Mouse (Mus musculus) intestine, embryonic 14.5 days (tissue): ENCODE measurements at regions not wholly inside any gene's neighbourhood (a gene's known extent, or its start where the extent isn't known, plus 50 kb on each side); places are given as distances from the start of the nearest gene placed in this dataset.

Experiments
- ATAC-seq: fragments of 200-750 bp; cut with Nextera tagmentation; replicated peaks from 2 replicates; pipeline ENCODE4 v1.8.0; 2017; ENCODE audit warnings: low read depth, moderate number of reproducible peaks, moderate TSS enrichment, moderate library complexity; ENCODE audit not compliant: low FRiP score, low TSS enrichment
- DNase-seq: peaks from one replicate; pipeline ENCODE4 v3.0.0-alpha.2; 2018; ENCODE audit warnings: low spot score
- H3K27ac ChIP-seq: fragments of 300-500 bp; sonication (generic); 2 replicates; pipeline ENCODE4 v1.5.1; 2014; ENCODE audit warnings: low read depth, mild to moderate bottlenecking, control low read depth
- H3K27me3 ChIP-seq: fragments of 300-500 bp; sonication (generic); replicated peaks from 2 replicates; pipeline ENCODE4 v1.6.1; 2014; ENCODE audit warnings: low read length, control low read depth; ENCODE audit not compliant: control insufficient read depth, insufficient read depth
- H3K36me3 ChIP-seq: fragments of 300-500 bp; sonication (generic); 2 replicates; pipeline ENCODE4 v1.6.1; 2014; ENCODE audit warnings: low read length, control low read depth; ENCODE audit not compliant: control insufficient read depth, insufficient read depth
- H3K4me1 ChIP-seq: fragments of 300-500 bp; sonication (generic); replicated peaks from 2 replicates; pipeline ENCODE4 v1.6.1; 2014; ENCODE audit warnings: low read length, control low read depth, mixed read lengths; ENCODE audit not compliant: control insufficient read depth, insufficient read depth
- H3K4me2 ChIP-seq: fragments of 300-500 bp; sonication (generic); 2 replicates; pipeline ENCODE4 v1.6.1; 2014; ENCODE audit warnings: low read length
- H3K4me3 ChIP-seq: fragments of 300-500 bp; sonication (generic); 2 replicates; pipeline ENCODE4 v1.5.1; 2014; ENCODE audit warnings: low read depth, low read length, control low read depth, mixed read lengths
- H3K9ac ChIP-seq: fragments of 300-500 bp; sonication (generic); 2 replicates; pipeline ENCODE4 v1.6.1; 2014; ENCODE audit warnings: mild to moderate bottlenecking, low read length
- H3K9me3 ChIP-seq: fragments of 300-500 bp; sonication (generic); 2 replicates; pipeline ENCODE4 v1.6.1; 2016; ENCODE audit warnings: low read length, control low read depth; ENCODE audit not compliant: control insufficient read depth
- WGBS: fragments of 180-500 bp; shearing (Covaris S2); extraction: QIAGEN DNeasy Blood & Tissue Kit; methylation state at CpG from one replicate; pipeline ENCODE4 v1.1.7; 2014; 5-methylcytosine and 5-hydroxymethylcytosine counted together

DNA sequence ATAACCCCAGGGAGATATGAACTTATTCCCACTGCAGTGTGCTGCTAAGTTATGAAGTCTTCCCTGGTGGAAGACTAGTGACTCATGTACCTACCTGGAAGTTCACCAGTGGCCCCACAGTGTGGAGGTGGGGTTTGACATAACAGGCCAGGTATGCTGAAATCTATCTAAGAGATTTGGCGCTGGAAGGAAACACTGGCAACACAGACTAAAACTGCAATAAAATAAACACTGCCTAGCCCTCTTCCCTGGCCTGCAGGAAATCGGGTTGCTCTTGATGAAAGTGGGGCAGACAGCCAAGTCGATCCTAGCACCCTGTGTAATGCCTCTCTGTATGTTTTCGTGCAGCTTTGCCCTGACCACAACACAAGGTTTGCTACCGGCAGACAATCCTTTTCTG lies 177.2 kb upstream of the Rgma start:
- Histone ChIP-seq H3K9me3 (0 out of 2 replicates have a peak, but pooled peaks cover 3% of the 10 kb centered on the region), H3K27ac (no peak overlapping the region), H3K27me3 (no peaks in the 10 kb centered on the region), H3K4me3 (no peak overlapping the region), H3K4me2 (no peak overlapping the region), H3K36me3 (no peaks in the 10 kb centered on the region), H3K4me1 (no peaks in the 10 kb centered on the region), H3K9ac (no peak overlapping the region)
- 48% methylated on average over 5 of the region's 5 CpGs for WGBS
- DNase-seq, result no peak
- ATAC-seq, result no peak

DNA sequence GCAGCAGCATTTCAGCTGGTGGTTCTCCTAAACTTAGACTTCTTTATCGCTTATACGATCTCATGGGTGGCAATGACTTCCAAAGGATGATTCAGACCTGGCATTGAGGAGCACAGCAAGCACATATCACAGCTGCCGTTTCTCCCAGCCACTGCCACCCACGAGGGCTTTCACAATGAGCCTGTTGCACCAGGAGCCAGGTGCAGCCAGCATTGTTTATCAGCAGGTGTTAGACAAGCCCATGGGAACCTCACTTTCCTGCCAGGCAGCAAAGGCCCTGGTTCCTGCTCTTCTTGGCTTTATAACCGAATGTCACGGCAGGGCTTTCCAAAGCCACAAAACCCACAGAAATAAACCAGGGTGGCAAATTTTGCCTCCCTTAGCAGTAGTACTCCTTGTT lies 175.3 kb upstream of the Rgma start:
- DNase-seq, result no peak
- Histone ChIP-seq H3K4me3 (no peak overlapping the region), H3K27ac (no peak overlapping the region), H3K4me1 (no peaks in the 10 kb centered on the region), H3K9ac (no peak overlapping the region), H3K9me3 (0 out of 2 replicates have a peak, but pooled peaks cover 5% of the 10 kb centered on the region), H3K36me3 (no peaks in the 10 kb centered on the region), H3K4me2 (no peak overlapping the region), H3K27me3 (no peaks in the 10 kb centered on the region)
- 87% methylated on average over 6 of the region's 6 CpGs for whole genome bisulfite sequencing
- ATAC-seq, result no peak

DNA sequence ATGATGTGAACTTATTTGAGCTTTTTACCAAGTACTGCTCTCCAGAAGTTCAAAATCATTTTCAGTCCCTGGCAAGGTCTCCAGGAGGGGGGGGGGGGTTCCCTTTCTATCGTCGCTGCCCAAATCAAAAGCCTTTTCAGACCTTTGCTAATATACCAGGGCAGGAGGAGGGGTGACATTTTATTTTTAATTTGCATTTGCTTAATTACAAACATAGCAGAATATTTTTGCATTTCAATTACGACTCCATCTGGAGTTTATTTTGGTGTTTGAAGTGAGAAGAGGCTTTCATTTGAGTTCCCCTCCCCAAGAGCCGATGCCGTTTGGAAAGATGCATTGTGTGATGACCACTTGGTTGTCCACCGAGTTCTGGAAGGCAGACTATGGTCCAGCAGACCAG lies 174.0 kb upstream of the Rgma start:
- H3K4me2 ChIP-seq, result no peak overlapping the region
- H3K9me3 ChIP-seq, result 0 out of 2 replicates have a peak, but pooled peaks cover 5% of the 10 kb centered on the region
- H3K27me3 ChIP-seq, result no peaks in the 10 kb centered on the region
- no peak overlapping the region for H3K4me3 ChIP-seq
- no peak overlapping the region for H3K9ac ChIP-seq
- H3K4me1 ChIP-seq, result no peaks in the 10 kb centered on the region
- DNase-seq, result no peak
- no peak for ATAC-seq
- no peaks in the 10 kb centered on the region for H3K36me3 ChIP-seq
- 78% methylated on average over 6 of the region's 6 CpGs for WGBS
- no peak overlapping the region for H3K27ac ChIP-seq

DNA sequence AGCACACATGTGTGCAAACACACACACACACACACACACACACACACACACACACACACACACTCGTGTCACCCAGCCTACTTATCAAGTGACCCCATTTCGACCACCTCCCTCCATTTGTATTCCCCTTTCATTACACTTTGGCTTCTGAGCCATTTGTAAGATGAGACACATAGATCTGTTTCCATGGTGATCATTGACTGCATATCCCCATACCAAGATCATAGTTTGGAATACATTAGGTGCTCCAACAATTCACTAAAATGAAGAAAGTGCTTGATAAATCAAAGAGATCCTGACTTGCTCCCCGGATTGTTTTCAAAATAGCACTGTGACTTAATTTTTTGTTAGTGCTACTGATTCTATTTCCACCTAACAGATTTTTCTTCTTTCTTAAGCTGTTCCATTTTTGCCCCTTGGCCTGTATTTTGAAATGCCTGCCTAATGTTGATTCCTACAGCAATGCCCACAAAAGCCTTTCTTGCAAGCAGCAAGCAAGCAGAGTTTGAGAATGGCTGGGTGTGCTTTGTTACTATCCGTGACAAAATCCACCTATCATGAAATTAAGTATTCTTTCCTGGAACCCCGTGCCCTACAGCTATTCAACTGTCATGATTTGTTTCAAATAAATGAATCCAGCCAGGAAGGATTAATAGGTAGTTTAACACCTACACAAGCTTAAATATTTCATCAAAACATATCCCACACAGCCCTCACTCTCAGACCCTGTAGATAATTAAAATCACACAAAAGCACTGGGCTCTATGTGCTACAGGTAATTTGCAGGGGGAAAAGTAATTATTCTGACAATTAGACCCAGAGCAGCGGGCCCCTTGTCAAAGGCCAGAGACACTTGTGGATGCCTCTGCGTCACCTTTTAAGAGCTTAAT lies 168.1 kb upstream of the Rgma start:
- Histone ChIP-seq H3K9ac (no peak overlapping the region), H3K27ac (no peak overlapping the region), H3K9me3 (0 out of 2 replicates have a peak, but pooled peaks cover 5% of the 10 kb centered on the region), H3K4me2 (no peak overlapping the region), H3K27me3 (no peaks in the 10 kb centered on the region), H3K4me3 (no peak overlapping the region), H3K36me3 (no peaks in the 10 kb centered on the region), H3K4me1 (peaks cover 9% of the 10 kb centered on the region)
- WGBS, result 76% methylated on average over 7 of the region's 7 CpGs
- no peak for ATAC-seq
- no peak for DNase-seq

DNA sequence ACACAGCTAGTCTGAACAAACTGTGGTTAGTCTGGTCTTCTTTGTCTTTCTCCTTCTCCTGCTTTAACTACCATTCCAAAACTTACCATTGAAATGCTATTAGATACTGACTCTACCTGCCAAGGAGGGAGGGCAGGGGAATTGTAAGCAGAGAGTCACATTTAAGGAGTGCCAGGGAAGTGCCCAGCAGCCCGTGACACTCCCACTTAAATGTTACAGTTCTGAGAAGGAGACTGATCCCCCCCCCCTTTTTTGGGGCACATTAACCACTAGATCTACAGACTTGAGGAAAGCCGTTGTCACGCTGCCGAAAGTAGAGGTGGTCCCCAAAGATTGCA lies 166.9 kb upstream of the Rgma start:
- Histone ChIP-seq H3K9ac (no peak overlapping the region), H3K9me3 (0 out of 2 replicates have a peak, but pooled peaks cover 5% of the 10 kb centered on the region), H3K4me1 (peaks cover 9% of the 10 kb centered on the region), H3K4me2 (no peak overlapping the region), H3K4me3 (no peak overlapping the region), H3K27me3 (no peaks in the 10 kb centered on the region), H3K36me3 (no peaks in the 10 kb centered on the region), H3K27ac (no peak overlapping the region)
- DNase-seq (no peak), ATAC-seq (no peak)
- WGBS, result 76% methylated on average over 4 of the region's 4 CpGs

DNA sequence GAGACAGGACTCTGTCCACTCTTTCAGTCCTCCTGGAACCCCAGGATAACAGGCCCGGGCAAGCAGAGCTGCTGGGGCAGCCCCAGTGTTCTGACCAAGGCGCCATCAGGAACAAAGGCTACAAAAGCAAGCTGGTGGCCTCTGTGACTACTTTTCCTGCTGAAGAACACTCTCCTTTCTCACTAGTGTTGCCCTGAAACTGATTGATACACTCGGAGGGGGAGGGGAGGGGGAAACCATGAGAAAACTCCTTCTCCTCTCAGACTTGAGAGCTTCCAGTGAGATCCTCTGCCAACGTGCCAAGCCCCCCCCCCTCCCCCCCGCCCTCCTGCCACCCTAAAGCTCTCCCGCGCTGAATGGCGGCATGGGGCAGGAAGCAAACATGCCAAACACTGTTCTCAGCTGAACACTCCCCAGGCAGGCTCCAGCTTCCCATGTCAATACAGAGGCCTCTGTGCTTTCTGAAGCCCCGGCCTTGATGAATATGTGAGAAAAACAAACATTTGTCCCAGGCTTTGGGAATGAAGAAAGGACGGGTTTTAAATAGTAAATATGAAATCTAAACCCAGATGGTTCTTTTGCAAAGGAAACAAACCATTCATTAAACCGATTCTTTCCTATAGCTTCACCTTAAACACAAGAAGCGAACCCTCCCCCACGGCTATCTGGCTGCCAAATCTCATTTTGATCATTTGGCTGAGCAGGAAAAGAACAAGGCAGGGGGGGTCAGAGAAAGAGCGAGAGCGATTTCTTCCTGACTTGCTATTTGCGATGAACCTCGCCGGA lies 166.3 kb upstream of the Rgma start:
- no peak for ATAC-seq
- H3K9me3 ChIP-seq, result 0 out of 2 replicates have a peak, but pooled peaks cover 5% of the 10 kb centered on the region
- no peak overlapping the region for H3K27ac ChIP-seq
- DNase-seq, result no peak
- H3K4me3 ChIP-seq, result no peak overlapping the region
- no peak overlapping the region for H3K4me2 ChIP-seq
- H3K4me1 ChIP-seq, result peaks cover 9% of the 10 kb centered on the region
- no peaks in the 10 kb centered on the region for H3K36me3 ChIP-seq
- 0 out of 2 replicates have a peak overlapping the region, but pooled peaks have one; percentile 16 for H3K9ac ChIP-seq
- WGBS, result 26% methylated on average over 17 of the region's 18 CpGs
- no peaks in the 10 kb centered on the region for H3K27me3 ChIP-seq

DNA sequence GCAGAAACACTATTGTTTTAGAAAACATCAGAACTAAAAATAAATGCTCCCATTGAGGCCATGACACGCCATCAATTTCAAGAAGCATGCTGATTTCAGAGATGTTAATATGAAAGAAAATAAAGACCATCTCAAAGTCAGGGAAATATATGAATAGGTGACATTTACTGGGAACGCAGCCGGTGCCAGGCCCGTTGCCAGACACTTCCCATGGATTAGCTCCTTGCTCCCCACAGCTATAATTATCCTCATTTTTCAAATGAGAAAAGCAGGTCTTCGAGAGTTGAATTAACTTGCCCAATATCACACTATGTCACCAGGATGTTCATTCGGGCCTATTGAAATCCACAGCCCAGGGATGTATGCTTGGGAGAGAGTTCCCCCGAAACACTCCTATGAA lies 165.2 kb upstream of the Rgma start:
- ATAC-seq (no peak), DNase-seq (no peak)
- Histone ChIP-seq H3K9ac (no peak overlapping the region), H3K4me2 (no peak overlapping the region), H3K27me3 (no peaks in the 10 kb centered on the region), H3K4me1 (peaks cover 9% of the 10 kb centered on the region), H3K9me3 (no peaks in the 10 kb centered on the region), H3K36me3 (no peaks in the 10 kb centered on the region), H3K27ac (no peak overlapping the region), H3K4me3 (no peak overlapping the region)
- WGBS, result 83% methylated on average over 7 of the region's 7 CpGs

DNA sequence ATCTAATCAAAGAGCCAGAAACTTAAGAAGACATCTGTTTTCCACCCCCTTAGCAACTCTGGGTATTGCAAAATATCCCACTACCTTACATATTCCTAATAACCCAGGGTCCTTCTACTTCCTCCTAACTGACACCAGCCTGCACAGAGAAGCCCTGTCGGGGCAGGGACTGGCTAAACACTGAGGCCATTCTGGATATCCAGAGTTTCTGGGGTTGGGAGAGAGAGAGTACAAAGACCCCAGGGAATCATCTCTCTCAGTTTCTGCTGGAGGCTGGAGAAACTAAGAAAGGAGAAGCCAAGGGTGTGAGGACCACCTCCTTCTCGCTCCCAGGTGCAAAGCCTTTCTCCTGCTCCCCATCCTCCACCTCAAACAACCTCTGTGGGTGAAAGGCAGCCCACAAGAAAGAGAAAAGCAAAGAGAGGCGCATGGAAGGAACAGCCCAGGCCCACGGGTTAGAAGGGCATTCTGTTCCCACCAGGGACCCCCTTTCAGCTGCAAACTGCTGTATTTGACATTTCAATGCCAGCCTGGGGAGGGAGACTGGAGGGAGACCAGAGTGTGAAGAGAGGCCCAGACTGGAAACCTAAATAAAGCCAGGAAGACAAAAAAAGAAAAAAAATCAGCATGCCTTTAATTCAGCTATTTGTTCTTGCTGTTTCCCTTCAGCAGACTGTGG lies 152.9 kb upstream of the Rgma start:
- 23% methylated on average over 4 of the region's 4 CpGs for WGBS
- peaks cover 5% of the 10 kb centered on the region; the same call in 1 of the 2 replicates for H3K4me1 ChIP-seq
- H3K27me3 ChIP-seq, result no peaks in the 10 kb centered on the region
- no peak overlapping the region for H3K9ac ChIP-seq
- no peaks in the 10 kb centered on the region for H3K9me3 ChIP-seq
- H3K27ac ChIP-seq, result no peak overlapping the region
- no peaks in the 10 kb centered on the region for H3K36me3 ChIP-seq
- DNase-seq, result no peak
- no peak overlapping the region for H3K4me2 ChIP-seq
- no peak for ATAC-seq
- no peak overlapping the region for H3K4me3 ChIP-seq
